Mouse (Mus musculus) cerebellum, adult (tissue): ENCODE measurements around the gene Sgpp2.

ENCODE experiments used
- ATAC-seq: cut with Nextera tagmentation; 2 replicates; pipeline ENCODE4 v1.9.2; 2017; ENCODE audit warnings: mild to moderate bottlenecking, moderate library complexity, mixed read lengths; ENCODE audit not compliant: insufficient number of reproducible peaks, low FRiP score, low TSS enrichment

Gene Sgpp2

DNA sequence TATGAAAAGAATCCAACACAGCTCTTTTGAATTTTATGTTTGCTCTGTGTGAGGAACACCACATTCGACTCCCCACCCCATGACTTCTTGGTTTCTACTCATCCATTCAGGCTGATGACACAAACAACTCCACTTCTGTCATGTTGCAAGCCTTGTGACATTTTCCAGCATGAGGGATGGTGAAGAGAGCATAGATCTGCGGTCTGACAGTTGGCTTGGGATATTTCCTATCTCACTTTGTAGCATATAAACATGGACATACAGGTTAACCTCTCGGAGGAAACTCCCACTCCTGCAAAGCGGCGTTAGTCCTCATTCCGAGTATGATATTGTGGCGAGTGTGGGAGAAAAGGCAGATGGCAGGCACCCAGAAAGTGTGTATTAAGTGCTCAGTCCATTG is 27.6 kb downstream of the Sgpp2 start:
- no peak for ATAC-seq

DNA sequence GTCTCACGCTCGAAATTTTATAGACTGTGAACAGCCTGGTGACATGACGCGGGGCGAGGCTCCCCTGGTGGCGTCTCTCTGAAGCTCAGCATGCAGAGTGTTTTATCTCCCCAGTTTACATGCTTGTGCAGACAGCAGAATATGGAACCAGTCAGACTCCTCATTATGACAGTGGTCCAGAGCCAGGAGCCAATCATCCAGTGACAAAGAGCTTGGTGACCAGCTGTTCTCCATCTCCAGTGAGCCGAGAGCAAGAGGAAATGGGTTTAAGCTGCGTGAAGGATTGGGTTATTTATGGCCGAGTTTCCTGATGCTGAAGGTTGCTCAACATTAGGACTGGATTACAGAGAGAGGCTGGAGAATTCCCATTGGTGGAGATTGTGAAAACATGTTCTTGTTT is 28.1 kb downstream of the Sgpp2 start:
- ATAC-seq = peak; percentile 22; the same call in 1 of the 2 replicates

DNA sequence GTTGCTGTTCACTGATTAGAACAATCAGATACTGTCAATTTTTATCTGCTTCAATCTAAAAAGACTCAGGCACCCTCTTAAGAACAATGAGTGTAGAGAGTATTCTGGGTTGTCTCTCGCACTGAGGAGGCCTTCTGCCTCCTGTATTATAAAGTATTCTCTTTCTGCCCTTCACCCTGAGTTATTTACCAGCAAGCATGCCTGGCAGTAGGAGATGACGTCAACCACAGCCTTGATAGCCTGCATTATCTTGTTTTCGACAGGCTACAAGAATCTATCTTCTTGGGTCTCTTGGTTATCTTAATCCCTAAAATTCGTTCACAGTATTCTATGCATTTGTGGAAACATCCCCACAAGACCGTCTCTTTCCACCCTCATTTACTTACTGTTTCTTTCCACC is 29.8 kb downstream of the Sgpp2 start:
- no peak for ATAC-seq

- no peak for ATAC-seq
These were observed 30.4 kb downstream of the Sgpp2 start for GRCm38 (mm10) chr1:78340584-78340983.

DNA sequence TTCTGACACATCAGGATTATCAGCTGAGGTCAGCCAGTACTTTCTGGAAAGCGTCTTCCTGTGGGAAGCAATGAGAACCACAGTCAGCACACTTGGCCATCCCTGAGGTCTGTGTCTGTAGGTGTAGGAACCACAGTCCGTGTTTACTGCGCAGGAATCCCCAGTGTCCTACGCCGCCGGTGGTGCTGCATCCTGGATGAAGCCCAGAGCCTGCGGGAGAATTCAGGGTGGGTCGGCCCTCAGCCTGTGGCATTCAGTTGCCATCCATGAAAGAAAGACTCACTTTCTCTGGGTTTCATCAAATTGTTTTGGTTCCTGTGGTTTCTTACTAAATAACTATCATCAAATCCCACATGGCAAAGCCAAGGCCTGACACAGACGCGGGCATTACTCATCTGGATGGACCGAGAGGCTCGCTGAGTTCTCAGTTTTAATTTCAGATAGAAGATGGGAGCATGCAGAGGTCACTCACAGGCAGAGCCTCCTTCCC is 37.2 kb downstream of the Sgpp2 start:
- ATAC-seq = no peak

GRCm38 (mm10) chr1:78349219-78349618 is 39.1 kb downstream of the Sgpp2 start:
- ATAC-seq = no peak

- ATAC-seq = no peak
These were observed 43.1 kb downstream of the Sgpp2 start for GRCm38 (mm10) chr1:78353254-78353653.

- ATAC-seq = peak; percentile 57
These were observed 45.0 kb downstream of the Sgpp2 start for GRCm38 (mm10) chr1:78355123-78355522.

DNA sequence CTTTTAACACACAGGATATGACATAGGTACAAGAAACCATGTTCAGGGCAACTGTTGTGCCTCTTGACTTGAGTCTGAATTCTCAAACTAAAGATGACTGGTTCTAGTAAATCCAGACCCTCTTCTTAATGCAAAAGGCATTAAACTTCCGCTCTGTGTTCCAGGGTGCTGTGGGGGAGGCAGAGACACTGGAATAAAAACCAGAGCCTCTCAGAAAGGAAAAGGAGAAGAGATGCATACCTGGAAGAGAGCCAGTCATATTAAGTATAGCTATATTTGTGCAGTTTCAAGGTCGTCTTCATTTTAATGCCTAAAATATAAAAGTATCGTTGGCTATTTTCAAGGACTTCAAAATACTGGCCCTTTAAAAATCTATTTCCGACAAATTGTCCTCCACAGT is 47.3 kb downstream of the Sgpp2 start:
- ATAC-seq = no peak

DNA sequence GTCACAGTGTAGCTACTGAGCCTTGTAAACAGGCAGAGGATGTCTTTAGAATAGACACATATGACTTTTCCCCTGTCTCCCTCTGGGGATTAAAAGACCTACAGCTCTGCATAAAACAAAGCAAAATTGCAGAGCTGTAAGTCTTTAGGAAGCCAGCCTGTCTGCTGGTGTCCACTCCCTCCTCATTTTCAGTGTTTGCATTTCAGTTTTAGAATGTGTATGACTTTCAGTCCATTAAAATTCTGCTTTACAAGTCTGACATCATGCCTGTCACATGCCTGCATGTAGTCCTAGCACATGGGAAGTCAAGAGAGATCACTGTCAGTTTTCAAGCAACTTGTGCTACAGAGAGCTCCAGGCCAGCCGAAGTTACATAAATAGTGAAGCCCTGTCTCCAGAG is 47.7 kb downstream of the Sgpp2 start:
- ATAC-seq = no peak

DNA sequence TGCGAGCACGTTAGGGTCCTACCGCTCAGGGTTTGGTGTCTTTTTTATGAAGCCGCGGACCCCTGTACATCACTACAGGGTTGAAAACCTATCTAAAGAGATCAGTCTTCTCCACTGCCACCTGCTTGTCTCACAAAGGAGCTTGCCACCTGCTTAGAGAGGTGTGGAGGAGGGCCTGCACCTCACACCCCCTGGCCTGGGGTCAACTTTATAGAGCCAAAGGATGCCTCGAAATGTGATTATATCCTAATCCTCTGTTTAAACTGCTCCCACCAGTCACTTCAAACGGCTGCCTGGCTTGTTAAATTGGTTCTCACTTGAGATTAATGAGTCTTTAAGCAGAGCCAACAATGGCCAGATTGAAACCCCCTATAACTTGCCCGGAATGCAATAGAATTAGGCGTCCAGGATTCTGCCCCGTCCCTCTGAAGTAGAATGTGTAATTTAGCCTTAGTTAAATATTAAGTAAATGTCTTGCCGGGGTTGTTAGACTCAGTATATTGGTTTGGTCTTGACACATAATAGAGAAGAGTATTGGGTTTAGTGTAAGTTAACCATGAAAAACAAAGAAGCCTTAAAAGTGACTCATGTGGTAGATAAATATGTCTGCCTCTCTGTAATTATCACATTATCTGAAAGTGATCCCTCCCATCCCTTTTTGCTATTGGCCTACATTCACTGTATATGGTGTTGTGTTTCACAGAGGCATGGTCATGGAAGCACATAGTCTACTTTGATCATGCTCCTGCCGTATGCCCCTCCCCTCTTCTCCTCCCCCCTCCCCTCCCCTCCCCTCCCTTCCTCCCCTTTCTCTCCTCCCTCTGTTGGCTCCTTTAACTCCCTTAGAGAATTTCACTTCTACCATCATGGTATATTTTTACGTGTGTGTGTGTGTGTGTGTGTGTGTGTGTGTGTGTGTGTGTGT is 54.1 kb downstream of the Sgpp2 start:
- no peak for ATAC-seq

GRCm38 (mm10) chr1:78367806-78368205 is 57.7 kb downstream of the Sgpp2 start:
- no peak for ATAC-seq

- no peak for ATAC-seq
These were observed 60.0 kb downstream of the Sgpp2 start for GRCm38 (mm10) chr1:78370121-78370520.

DNA sequence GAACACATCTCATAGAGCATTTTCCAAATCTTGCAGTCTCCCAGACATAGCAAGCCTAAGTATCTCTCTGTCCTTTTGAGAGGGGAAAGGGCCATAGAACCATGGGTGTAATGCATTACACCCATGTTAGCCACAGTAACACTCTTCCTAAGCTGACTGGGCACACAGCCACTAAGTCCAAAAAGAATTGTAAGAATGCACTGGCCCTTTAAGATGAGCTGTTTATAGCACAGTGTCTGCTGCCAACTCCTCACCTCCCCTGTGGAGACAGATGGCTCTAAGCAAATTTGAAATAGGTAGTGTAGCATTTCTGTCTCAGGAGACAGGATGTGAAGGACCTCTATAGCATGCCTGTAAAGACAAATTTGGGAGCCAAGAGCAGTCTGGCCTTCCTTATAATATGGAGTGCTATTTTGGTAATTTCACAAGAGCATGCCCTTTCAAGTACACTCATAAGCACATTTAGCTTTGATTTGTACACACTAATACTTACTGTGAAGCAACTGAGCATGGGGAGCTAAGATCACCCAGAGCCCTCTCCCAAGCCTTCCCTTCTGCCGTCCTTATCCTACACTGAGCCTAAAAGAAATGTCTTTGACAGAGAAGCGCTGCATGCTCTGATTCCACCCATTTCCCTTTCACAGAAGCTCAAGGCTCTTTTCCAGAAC is 61.6 kb downstream of the Sgpp2 start:
- peak; percentile 85 for ATAC-seq

DNA sequence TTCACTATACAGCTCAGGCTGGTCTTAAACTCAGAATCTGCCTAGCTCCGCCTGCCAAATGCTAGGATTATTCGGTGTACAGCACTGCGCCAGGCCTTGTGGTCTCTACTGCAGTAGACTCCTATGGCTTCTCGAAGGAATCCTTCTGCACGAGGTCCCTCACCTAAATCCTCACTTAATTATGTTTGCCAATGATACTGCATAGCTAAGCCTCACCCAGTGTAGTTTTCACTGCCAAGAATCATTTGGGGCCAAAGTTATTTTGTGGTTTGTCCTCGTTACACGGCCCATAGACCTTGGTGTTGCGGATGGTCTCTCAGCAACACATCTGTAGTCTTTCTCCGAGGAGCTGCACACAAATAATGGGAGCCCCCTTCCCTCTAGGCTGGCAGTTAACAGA is 62.2 kb downstream of the Sgpp2 start:
- ATAC-seq = no peak

DNA sequence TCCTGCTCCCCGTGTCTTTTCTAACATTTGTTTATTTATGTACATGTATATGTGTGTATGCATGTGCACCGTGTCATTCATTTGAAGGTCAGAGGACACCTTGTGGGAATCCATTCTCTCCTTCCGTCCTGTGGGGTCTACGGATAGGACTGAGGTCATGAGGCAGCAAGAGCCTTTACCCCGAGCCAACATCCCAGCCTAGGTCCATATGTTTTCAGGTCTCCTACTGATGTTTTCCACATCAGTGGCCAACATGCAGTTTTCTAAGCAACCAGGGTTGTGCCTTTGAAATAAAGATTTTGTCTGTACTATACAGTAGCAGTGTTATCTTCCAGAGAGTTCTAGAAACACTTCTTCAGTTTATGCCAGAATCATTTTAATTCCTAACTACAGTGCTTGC is 63.7 kb downstream of the Sgpp2 start:
- ATAC-seq = no peak

GRCm38 (mm10) chr1:78375058-78375457 is 64.9 kb downstream of the Sgpp2 start:
- no peak for ATAC-seq

- no peak for ATAC-seq
These were observed 70.8 kb downstream of the Sgpp2 start for GRCm38 (mm10) chr1:78380950-78381349.

DNA sequence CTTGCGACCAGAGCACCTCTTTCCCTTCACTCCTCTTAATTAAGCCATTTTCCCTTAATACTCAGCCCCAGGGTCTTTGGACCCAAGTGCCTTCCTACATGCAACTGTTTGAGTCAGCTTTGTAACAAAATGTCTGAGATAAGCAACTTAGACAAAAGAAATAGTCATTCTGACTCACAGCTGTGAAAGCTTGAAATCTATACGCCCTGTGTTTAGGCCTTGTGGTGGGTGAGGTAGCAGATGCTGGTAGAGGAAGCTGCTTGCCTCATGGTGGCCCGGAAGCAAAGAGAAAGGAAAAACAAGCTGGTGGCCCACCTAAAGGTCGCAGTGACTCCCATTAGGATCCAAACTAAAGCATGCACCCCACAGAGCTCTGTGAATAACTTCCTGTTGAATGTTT is 77.7 kb downstream of the Sgpp2 start:
- no peak for ATAC-seq

DNA sequence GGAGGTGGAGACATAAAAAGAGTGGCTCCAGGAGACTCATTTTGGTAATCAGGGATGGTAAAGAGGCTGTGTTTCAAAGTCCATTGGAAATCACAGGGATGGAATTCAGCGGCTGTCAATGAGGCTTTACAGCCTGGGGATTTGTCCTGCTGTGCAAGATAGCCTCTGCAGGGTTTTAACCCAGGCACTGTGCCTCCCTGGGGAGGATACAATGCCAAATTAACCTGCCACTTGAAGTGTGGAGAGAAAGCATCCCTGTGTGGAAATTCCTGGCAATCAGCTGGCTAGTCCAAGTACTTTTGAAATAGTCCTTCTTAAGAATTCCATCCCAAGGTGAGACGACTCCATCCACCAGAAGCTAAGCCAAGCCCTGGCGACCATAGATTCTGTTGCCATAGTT is 78.7 kb downstream of the Sgpp2 start:
- ATAC-seq = no peak

GRCm38 (mm10) chr1:78395191-78395735 is 85.1 kb downstream of the Sgpp2 start:
- ATAC-seq = no peak
